Mouse (Mus musculus) forebrain, embryonic 14.5 days (tissue): ENCODE measurements at regions not wholly inside any gene's neighbourhood (a gene's known extent, or its start where the extent isn't known, plus 50 kb on each side); places are given as distances from the start of the nearest gene placed in this dataset.

Experiments used
- ATAC-seq: fragments of 200-750 bp; cut with Nextera tagmentation; 2 replicates; pipeline ENCODE4 v1.8.0; 2017; ENCODE audit warnings: mild to moderate bottlenecking, moderate library complexity
- DNase-seq: peaks from one replicate; pipeline ENCODE4 v3.0.0-alpha.2; 2015; ENCODE audit warnings: low spot score
- H3K27ac ChIP-seq: fragments of 300-500 bp; sonication (generic); 2 replicates; pipeline ENCODE4 v1.5.1; 2014; ENCODE audit warnings: low read depth, mild to moderate bottlenecking, control low read depth, low read length, moderate library complexity
- H3K27me3 ChIP-seq: fragments of 300-500 bp; sonication (generic); replicated peaks from 2 replicates; pipeline ENCODE4 v1.6.1; 2014; ENCODE audit warnings: low read length, control low read depth, mixed read lengths; ENCODE audit not compliant: control insufficient read depth, insufficient read depth
- H3K36me3 ChIP-seq: fragments of 300-500 bp; sonication (generic); 2 replicates; pipeline ENCODE4 v1.6.1; 2014; ENCODE audit warnings: low read length, control low read depth; ENCODE audit not compliant: control insufficient read depth, insufficient read depth
- H3K4me1 ChIP-seq: fragments of 300-500 bp; sonication (generic); 2 replicates; pipeline ENCODE4 v1.6.1; 2014; ENCODE audit warnings: antibody characterized with exemption, low read length, control low read depth; ENCODE audit not compliant: control insufficient read depth, insufficient read depth
- H3K4me2 ChIP-seq: fragments of 300-500 bp; sonication (generic); 2 replicates; pipeline ENCODE4 v1.6.1; 2014; ENCODE audit warnings: mild to moderate bottlenecking, control low read depth, low read length
- H3K4me3 ChIP-seq: fragments of 300-500 bp; sonication (generic); 2 replicates; pipeline ENCODE4 v1.5.1; 2014; ENCODE audit warnings: low read depth, low read length, control low read depth
- H3K9ac ChIP-seq: fragments of 300-500 bp; sonication (generic); 2 replicates; pipeline ENCODE4 v1.6.1; 2014; ENCODE audit warnings: mild to moderate bottlenecking, low read length, control low read depth, moderate library complexity
- H3K9me3 ChIP-seq: fragments of 300-500 bp; sonication (generic); replicated peaks from 2 replicates; pipeline ENCODE4 v1.6.1; 2016; ENCODE audit warnings: low read length, control low read depth, mixed read lengths; ENCODE audit not compliant: control insufficient read depth
- WGBS: fragments of 180-500 bp; shearing (Covaris S2); extraction: QIAGEN DNeasy Blood & Tissue Kit; methylation state at CpG from one replicate; pipeline ENCODE4 v1.1.7; 2014; 5-methylcytosine and 5-hydroxymethylcytosine counted together

GRCm38 (mm10) chr1:43371863-43372262 lies 72.5 kb upstream of the Nck2 start:
- no peaks in the 10 kb centered on the region for H3K36me3 ChIP-seq
- H3K27ac ChIP-seq = no peak overlapping the region
- no peak for ATAC-seq
- 84% methylated on average over 1 of the region's 1 CpGs for WGBS
- no peak for DNase-seq
- H3K9ac ChIP-seq = no peak overlapping the region
- no peaks in the 10 kb centered on the region for H3K27me3 ChIP-seq
- no peak overlapping the region for H3K4me2 ChIP-seq
- H3K9me3 ChIP-seq = no peaks in the 10 kb centered on the region
- no peak overlapping the region for H3K4me3 ChIP-seq
- H3K4me1 ChIP-seq = no peaks in the 10 kb centered on the region

GRCm38 (mm10) chr1:43374946-43375345 lies 69.4 kb upstream of the Nck2 start:
- Histone ChIP-seq H3K27me3 (no peaks in the 10 kb centered on the region), H3K9me3 (no peaks in the 10 kb centered on the region), H3K4me3 (no peak overlapping the region), H3K27ac (no peak overlapping the region), H3K36me3 (no peaks in the 10 kb centered on the region), H3K4me2 (no peak overlapping the region), H3K9ac (no peak overlapping the region), H3K4me1 (no peaks in the 10 kb centered on the region)
- ATAC-seq (no peak), DNase-seq (no peak)
- 49% methylated on average over 5 of the region's 5 CpGs for WGBS

GRCm38 (mm10) chr1:43375851-43376250 lies 68.5 kb upstream of the Nck2 start:
- 96% methylated on average over 4 of the region's 4 CpGs for WGBS
- DNase-seq (no peak), ATAC-seq (no peak)
- H3K9ac ChIP-seq = no peak overlapping the region
- H3K4me3 ChIP-seq = no peak overlapping the region
- H3K4me1 ChIP-seq = no peaks in the 10 kb centered on the region
- H3K36me3 ChIP-seq = no peaks in the 10 kb centered on the region
- no peaks in the 10 kb centered on the region for H3K9me3 ChIP-seq
- H3K27ac ChIP-seq = no peak overlapping the region
- H3K27me3 ChIP-seq = no peaks in the 10 kb centered on the region
- no peak overlapping the region for H3K4me2 ChIP-seq

- WGBS = 93% methylated on average over 4 of the region's 4 CpGs
- no peak overlapping the region for H3K27ac ChIP-seq
These were observed 66.7 kb upstream of the Nck2 start for GRCm38 (mm10) chr1:43377491-43378263.

GRCm38 (mm10) chr1:43385008-43385407 lies 59.4 kb upstream of the Nck2 start:
- no peak for ATAC-seq
- no peak overlapping the region for H3K27ac ChIP-seq
- no peak overlapping the region for H3K4me3 ChIP-seq
- H3K27me3 ChIP-seq = no peaks in the 10 kb centered on the region
- H3K9ac ChIP-seq = no peak overlapping the region
- H3K4me2 ChIP-seq = no peak overlapping the region
- H3K36me3 ChIP-seq = no peaks in the 10 kb centered on the region
- no peaks in the 10 kb centered on the region for H3K9me3 ChIP-seq
- DNase-seq = no peak
- H3K4me1 ChIP-seq = no peaks in the 10 kb centered on the region

More at GRCm38 (mm10) chr1:43377491-43378263, 66.7 kb upstream of the Nck2 start:
- no peak for ATAC-seq
- no peaks in the 10 kb centered on the region for H3K36me3 ChIP-seq
- no peak overlapping the region for H3K4me3 ChIP-seq
- H3K9me3 ChIP-seq = no peaks in the 10 kb centered on the region
- H3K27me3 ChIP-seq = no peaks in the 10 kb centered on the region
- no peaks in the 10 kb centered on the region for H3K4me1 ChIP-seq
- DNase-seq = no peak
- no peak overlapping the region for H3K9ac ChIP-seq
- no peak overlapping the region for H3K4me2 ChIP-seq

- Histone ChIP-seq H3K4me3 (no peak overlapping the region), H3K4me1 (no peaks in the 10 kb centered on the region), H3K27ac (no peak overlapping the region), H3K9me3 (no peaks in the 10 kb centered on the region), H3K27me3 (no peaks in the 10 kb centered on the region), H3K4me2 (no peak overlapping the region), H3K9ac (no peak overlapping the region), H3K36me3 (no peaks in the 10 kb centered on the region)
- 93% methylated on average over 2 of the region's 2 CpGs for WGBS
- DNase-seq = no peak
- ATAC-seq = no peak
These were observed 50.3 kb upstream of the Nck2 start for GRCm38 (mm10) chr1:43394035-43394434.
